Mouse (Mus musculus): ENCODE measurements at regions not wholly inside any gene's neighbourhood (a gene's known extent, or its start where the extent isn't known, plus 50 kb on each side); places are given as distances from the start of the nearest gene placed in this dataset.
"Not testable (repeated sequence)": the region's sequence is repeated elsewhere in the genome, so short reads cannot be mapped to it uniquely, and the experiment has no call there.

DNA sequence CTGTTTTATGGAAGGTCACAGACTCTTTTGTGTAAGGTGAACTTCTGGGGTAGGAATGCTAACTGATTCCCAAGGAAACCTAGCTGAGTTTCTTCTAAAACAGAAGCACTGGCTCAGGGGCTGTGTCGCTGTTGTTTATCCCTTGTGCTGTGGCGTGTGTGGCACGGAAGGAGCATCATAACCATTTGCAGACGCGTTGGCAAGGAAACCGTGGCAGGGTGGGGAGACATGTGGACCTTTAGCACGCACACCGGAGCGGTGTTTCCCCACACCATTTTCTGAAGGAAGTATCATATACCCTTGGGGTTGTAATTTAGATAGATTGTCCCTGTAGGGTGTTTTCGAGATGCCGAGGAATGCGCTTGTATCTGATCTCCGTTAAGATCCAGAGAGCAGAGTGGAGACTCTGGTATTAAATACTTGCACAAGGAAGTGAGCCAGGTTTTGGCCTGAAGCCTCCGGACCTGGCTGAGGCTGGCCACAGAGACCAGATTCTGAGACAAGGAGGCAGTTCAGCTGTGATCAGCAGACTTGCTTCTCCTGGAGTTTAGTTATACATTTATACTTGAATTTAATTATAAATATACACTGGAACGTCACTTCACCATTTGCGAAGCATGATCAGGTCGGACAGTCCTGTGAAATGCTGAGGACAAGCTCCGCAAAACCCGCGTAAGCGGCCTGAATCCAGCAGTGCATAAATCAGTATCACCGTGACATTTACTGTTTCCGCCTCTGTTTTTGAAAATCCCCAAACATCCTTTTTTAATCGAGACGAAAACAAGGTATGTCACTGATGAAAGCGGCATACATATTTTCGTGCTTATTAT is 84.5 kb upstream of the Adgrl2 start:
- peak in 1 of 2 experiments; percentile 18 for DNase-seq (ENCODE audit: low spot score in 2 of 2)

DNA sequence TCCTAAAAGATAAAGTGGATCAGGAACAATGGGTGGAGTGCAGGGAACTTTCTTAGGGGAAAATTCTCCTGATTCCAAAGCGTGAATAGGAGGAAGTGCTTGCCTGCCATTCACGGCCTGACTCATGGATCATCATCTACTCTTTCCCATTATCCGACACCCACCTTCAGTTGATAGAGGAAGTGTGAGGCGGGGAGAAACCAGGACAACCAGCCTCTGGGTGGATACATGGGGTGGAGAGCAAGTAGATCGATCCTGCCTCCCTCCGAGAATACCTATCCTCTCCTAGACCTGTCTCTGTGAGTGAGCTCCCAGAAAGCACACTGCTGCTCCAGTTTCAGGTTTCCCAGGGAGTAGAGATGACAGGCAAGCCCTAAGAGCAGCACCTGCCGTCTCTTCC is 79.8 kb upstream of the Adgrl2 start:
- DNase-seq (ENCODE audit: low spot score in 2 of 2): no peak

DNA sequence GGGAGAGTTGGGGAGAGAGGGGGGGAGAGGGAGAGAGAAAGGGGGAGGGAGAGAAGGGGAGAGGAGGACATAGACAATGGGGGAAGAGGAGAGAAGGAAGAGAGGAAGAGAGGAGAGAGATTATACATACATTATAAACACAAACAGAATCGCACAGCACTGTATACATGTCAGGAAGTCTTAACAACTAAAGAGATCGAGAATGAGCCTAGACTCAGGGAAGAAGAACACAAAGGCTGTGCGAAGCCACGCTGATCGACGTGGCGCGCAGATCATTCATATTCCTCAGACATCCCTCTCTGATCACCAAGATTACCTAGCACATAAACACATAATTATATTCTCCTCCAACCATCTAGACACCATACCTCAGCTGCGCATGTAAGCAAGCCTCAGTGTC is 79.1 kb upstream of the Adgrl2 start:
- DNase-seq (ENCODE audit: low spot score in 2 of 2): no peak

DNA sequence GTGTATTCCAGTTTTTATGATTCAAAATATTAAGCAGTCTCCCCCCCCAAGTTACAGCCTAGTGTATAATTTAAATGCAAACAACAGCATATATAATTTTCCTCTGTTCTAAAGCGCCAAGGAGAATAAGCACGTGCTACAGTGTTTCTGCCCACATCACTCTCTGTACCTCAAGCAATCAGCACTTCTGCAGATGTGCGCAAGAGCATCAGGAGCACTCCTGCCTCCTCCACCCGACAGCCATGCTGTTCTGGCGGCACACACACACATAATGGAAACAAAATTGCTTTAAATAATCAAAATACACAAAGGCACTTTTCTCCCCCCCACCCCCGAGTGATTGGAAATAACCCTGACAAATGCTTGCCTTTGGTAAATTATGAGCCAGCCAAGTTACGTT is 78.5 kb upstream of the Adgrl2 start:
- DNase-seq (ENCODE audit: low spot score in 2 of 2): no peak

DNA sequence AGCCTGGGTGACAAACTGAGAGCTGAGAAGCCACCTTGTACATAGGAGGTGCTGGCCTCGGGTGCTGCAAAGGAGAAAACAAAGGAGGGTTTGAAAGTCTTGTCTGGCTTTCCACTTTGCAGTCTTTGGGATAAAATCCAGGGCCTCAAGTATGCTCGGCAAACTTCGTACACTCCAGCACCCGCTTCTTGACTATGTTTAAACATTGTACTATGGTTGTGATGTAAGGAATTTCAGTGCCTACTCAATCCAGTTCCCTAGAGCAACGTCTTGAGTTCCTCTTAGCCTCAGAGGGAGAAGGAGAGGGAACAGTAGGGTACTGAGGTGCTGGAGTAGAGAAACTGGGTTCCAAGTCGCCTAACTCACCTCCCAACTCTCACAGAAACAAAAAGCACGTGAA is 77.4 kb upstream of the Adgrl2 start:
- no peak for DNase-seq (ENCODE audit: low spot score in 2 of 2)

DNA sequence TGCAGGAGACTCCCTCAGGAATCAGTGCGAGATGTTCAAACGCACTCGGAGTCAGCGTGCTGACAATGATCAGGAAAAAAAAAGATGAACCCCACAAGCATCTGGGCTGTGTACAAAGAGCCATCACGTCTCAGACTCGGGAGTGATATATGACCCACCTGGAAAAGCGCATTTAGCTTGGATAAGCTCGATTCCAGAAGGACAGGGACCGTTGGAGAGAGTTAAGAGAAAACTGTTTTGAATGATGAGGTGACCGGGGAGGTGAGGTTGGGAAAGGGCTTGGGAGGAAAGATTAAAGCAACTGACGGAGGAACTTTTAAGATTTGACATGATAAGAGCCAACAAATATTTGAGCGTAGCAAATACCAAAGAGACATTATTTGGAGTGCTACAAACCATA is 64.7 kb upstream of the Adgrl2 start:
- DNase-seq (ENCODE audit: low spot score in 2 of 2): no peak

DNA sequence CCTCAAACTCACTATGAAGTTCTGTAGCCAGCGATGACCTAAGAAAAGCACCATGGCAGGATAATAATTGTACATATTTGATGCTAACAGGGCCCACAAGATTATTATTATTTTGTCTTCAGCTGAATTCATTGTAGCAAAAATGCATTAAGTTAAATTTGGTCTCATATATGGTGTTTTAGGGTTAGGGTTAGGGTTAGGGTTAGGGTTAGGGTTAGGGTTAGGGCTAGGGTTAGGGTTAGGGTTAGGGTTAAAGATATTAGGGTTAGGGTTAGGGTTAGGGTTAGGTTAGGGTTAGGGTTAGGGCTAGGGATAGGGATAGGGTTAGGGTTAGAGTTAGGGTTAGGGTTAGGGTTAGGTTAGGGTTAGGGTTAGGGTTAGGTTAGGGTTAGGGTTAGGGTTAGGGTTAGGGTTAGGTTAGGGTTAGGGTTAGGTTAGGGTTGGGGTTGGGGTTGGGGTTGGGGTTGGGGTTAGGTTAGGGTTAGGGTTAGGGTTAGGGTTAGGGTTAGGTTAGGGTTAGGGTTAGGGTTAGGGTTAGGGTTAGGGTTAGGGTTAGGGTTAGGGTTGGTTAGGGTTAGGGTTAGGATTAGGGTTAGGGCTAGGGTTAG is 62.0 kb upstream of the Adgrl2 start:
- not testable (repeated sequence) for DNase-seq (ENCODE audit: low spot score in 2 of 2)

DNA sequence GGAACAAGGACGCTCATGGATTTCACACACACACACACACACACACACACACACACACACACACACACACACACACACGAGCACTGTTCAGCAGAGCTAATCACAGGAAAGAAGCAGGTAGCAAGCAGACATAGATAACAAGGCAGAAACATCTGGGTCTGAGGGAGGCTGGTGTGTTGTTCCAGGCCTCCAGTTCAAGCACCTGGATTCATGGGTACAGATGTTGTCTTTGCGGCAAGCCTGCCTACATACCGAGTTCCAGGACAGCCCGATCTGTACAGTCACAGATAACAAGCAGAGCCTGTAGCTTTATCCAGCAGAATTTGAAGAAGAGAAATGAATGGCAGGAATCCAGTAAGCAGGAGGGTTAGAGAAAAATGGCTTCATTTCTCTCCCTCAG is 55.0 kb upstream of the Adgrl2 start:
- DNase-seq (ENCODE audit: low spot score in 2 of 2): no peak

DNA sequence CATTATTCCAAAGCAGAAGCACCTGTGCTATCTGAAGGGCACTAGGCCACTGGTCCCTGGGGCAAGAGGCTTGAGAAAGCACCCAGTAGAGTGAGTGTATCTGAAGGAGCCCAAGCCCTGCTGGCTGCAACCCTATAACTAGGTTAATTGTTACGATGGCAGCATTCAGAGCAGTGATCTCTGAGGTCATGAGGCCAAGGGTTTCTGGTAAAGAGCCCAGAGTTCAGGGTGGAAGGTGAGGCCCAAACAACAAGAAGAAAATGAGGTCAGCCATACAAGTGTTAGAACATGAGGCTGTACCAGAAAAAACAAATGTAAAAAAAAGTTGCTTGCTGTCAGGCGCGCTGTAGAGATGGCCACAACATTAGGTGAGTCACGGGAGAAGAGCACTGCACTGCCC is 53.5 kb upstream of the Adgrl2 start:
- no peak for DNase-seq (ENCODE audit: low spot score in 2 of 2)

DNA sequence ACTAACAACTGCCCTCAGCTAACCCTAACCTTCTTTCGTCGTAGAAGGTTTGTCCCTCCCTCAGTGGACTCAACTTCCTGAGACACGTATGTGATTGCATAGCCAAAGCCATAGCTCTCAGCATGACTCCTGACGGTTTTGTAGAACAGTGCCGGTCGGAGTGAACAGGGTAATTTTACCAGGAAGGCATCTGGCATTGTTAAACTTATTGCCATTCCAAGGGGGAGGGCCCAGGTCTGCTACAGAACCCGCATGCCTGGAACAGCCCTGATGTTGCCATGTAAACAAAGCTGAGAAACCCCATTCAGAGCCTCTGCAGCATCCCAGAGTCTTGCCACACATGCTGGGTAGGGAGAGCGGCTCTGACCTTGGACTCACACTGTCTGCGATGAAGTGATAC is 52.2 kb upstream of the Adgrl2 start:
- no peak for DNase-seq (ENCODE audit: low spot score in 2 of 2)

DNA sequence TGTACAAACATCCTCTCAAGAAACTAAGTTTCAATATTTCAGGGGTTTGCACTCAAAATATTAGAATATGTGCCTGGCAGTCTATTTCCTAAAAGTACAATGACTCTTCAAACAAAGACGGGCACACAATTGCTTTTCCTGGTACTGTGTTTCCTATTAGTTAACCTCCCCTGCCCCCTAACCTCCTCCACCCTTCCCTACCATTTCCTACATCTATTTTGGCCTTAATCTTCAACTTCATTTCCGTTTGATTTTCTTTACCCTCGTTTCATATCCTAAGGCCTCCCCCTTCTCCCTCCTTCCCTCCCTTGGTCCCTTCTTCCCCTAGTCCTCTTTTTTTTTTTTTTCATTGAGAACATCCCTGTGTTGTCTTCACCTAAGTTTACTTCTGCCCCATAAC is 50.8 kb upstream of the Adgrl2 start:
- no peak for DNase-seq (ENCODE audit: low spot score in 2 of 2)

Measured in frontal cortex, postnatal 36 days (tissue).